Mouse (Mus musculus): ENCODE measurements around the gene Adam1b. TPM values are rescaled to one million over a fixed set of nuclear protein-coding genes. Genes with fewer than 3 reads are reported as not detected.
"Not testable (repeated sequence)": the region's sequence is repeated elsewhere in the genome, so short reads cannot be mapped to it uniquely, and the experiment has no call there.

Adam1b gene
- polyA plus RNA-seq, 1 experiment from 2014 or later = 0.13 TPM

GRCm38 (mm10) chr5:121534521-121534920, 31.3 kb upstream of the Adam1b start:
- WGBS = 93% methylated on average over 5 of the region's 5 CpGs

GRCm38 (mm10) chr5:121526961-121527360, 23.7 kb upstream of the Adam1b start:
- Histone ChIP-seq H3K9me3 (no peaks in the 10 kb centered on the region), H3K9ac (no peak overlapping the region), H3K36me3 (peaks cover 80% of the 10 kb centered on the region), H3K4me3 (no peak overlapping the region), H3K27me3 (no peaks in the 10 kb centered on the region), H3K4me1 (replicated peaks) (no peaks in the 10 kb centered on the region), H3K4me2 (no peak overlapping the region), H3K27ac (no peak overlapping the region)
- 84% methylated on average over 8 of the region's 8 CpGs for WGBS
- no peak for ATAC-seq (ENCODE audit: low FRiP score)

More at GRCm38 (mm10) chr5:121534521-121534920, 31.3 kb upstream of the Adam1b start:
- Histone ChIP-seq H3K4me2 (no peak overlapping the region), H3K4me1 (replicated peaks) (no peaks in the 10 kb centered on the region), H3K9me3 (no peaks in the 10 kb centered on the region), H3K27me3 (no peaks in the 10 kb centered on the region), H3K27ac (no peak overlapping the region), H3K4me3 (no peak overlapping the region), H3K36me3 (peaks cover 79% of the 10 kb centered on the region), H3K9ac (no peak overlapping the region)
- ATAC-seq (ENCODE audit: low FRiP score) = no peak

- H3K36me3 ChIP-seq = peaks cover 77% of the 10 kb centered on the region
- H3K9me3 ChIP-seq = no peaks in the 10 kb centered on the region
- no peak overlapping the region for H3K4me2 ChIP-seq
- 78% methylated on average over 7 of the region's 7 CpGs for WGBS
- no peaks in the 10 kb centered on the region for H3K27me3 ChIP-seq
- no peak overlapping the region for H3K4me3 ChIP-seq
- no peak overlapping the region for H3K9ac ChIP-seq
- H3K4me1 ChIP-seq (replicated peaks) = no peaks in the 10 kb centered on the region
- no peak for ATAC-seq (ENCODE audit: low FRiP score)
- H3K27ac ChIP-seq = no peak overlapping the region
Observed at GRCm38 (mm10) chr5:121526526-121526925, 23.3 kb upstream of the Adam1b start.

GRCm38 (mm10) chr5:121525774-121526450, 22.7 kb upstream of the Adam1b start:
- H3K4me3 ChIP-seq = no peak overlapping the region
- 90% methylated on average over 14 of the region's 14 CpGs for WGBS
- no peaks in the 10 kb centered on the region for H3K9me3 ChIP-seq
- H3K4me2 ChIP-seq = no peak overlapping the region
- H3K27ac ChIP-seq = no peak overlapping the region
- no peaks in the 10 kb centered on the region for H3K27me3 ChIP-seq
- H3K36me3 ChIP-seq = peaks cover 77% of the 10 kb centered on the region
- H3K9ac ChIP-seq = no peak overlapping the region
- ATAC-seq (ENCODE audit: low FRiP score) = no peak
- no peaks in the 10 kb centered on the region for H3K4me1 ChIP-seq (replicated peaks)

- H3K4me2 ChIP-seq; H3K9ac ChIP-seq; H3K27ac ChIP-seq; H3K9me3 ChIP-seq; H3K4me3 ChIP-seq; ATAC-seq (ENCODE audit: low FRiP score); H3K27me3 ChIP-seq; H3K4me1 ChIP-seq (replicated peaks): not testable (repeated sequence)
- 91% methylated on average over 10 of the region's 17 CpGs for WGBS
- peaks cover 55% of the 10 kb centered on the region for H3K36me3 ChIP-seq
Observed at GRCm38 (mm10) chr5:121519758-121520157, 16.5 kb upstream of the Adam1b start.

- no peaks in the 10 kb centered on the region for H3K4me1 ChIP-seq (replicated peaks)
- H3K4me3 ChIP-seq = no peak overlapping the region
- peaks cover 47% of the 10 kb centered on the region for H3K36me3 ChIP-seq
- H3K4me2 ChIP-seq = no peak overlapping the region
- no peak overlapping the region for H3K9ac ChIP-seq
- no peak for ATAC-seq (ENCODE audit: low FRiP score)
- H3K27me3 ChIP-seq = no peaks in the 10 kb centered on the region
- no peaks in the 10 kb centered on the region for H3K9me3 ChIP-seq
- no peak overlapping the region for H3K27ac ChIP-seq
- WGBS = 93% methylated on average over 9 of the region's 9 CpGs
Observed at GRCm38 (mm10) chr5:121518983-121519382, 15.7 kb upstream of the Adam1b start.

GRCm38 (mm10) chr5:121510009-121510408, 6.8 kb upstream of the Adam1b start:
- WGBS = 87% methylated on average over 7 of the region's 7 CpGs
- Histone ChIP-seq H3K27me3 (no peaks in the 10 kb centered on the region), H3K36me3 (no peaks in the 10 kb centered on the region)

GRCm38 (mm10) chr5:121506846-121507245, 3.6 kb upstream of the Adam1b start:
- Histone ChIP-seq H3K9me3 (no peaks in the 10 kb centered on the region), H3K4me1 (replicated peaks) (no peaks in the 10 kb centered on the region), H3K4me2 (no peak overlapping the region), H3K4me3 (no peak overlapping the region), H3K27me3 (no peaks in the 10 kb centered on the region), H3K9ac (no peak overlapping the region), H3K27ac (no peak overlapping the region), H3K36me3 (no peaks in the 10 kb centered on the region)
- ATAC-seq (ENCODE audit: low FRiP score) = no peak
- 100% methylated on average over 1 of the region's 1 CpGs for WGBS

More at GRCm38 (mm10) chr5:121510009-121510408, 6.8 kb upstream of the Adam1b start:
- no peaks in the 10 kb centered on the region for H3K9me3 ChIP-seq
- H3K4me2 ChIP-seq = no peak overlapping the region
- H3K27ac ChIP-seq = no peak overlapping the region
- no peak overlapping the region for H3K9ac ChIP-seq
- no peaks in the 10 kb centered on the region for H3K4me1 ChIP-seq (replicated peaks)
- ATAC-seq (ENCODE audit: low FRiP score) = no peak
- no peak overlapping the region for H3K4me3 ChIP-seq

- H3K4me3 ChIP-seq; H3K27ac ChIP-seq; H3K9me3 ChIP-seq; ATAC-seq (ENCODE audit: low FRiP score); H3K27me3 ChIP-seq; H3K4me2 ChIP-seq; H3K9ac ChIP-seq; H3K4me1 ChIP-seq (replicated peaks); H3K36me3 ChIP-seq: not testable (repeated sequence)
- WGBS = 79% methylated on average over 11 of the region's 17 CpGs
Observed at GRCm38 (mm10) chr5:121501424-121501996, 1.7 kb downstream of the Adam1b start.

GRCm38 (mm10) chr5:121500719-121501118, 2.5 kb downstream of the Adam1b start:
- H3K4me1 ChIP-seq (replicated peaks) = no peaks in the 10 kb centered on the region
- H3K4me3 ChIP-seq = no peak overlapping the region
- no peaks in the 10 kb centered on the region for H3K9me3 ChIP-seq
- no peak for ATAC-seq (ENCODE audit: low FRiP score)
- no peak overlapping the region for H3K4me2 ChIP-seq
- H3K27ac ChIP-seq = no peak overlapping the region
- no peak overlapping the region for H3K9ac ChIP-seq
- 75% methylated on average over 7 of the region's 7 CpGs for WGBS
- no peaks in the 10 kb centered on the region for H3K27me3 ChIP-seq
- no peaks in the 10 kb centered on the region for H3K36me3 ChIP-seq

GRCm38 (mm10) chr5:121493305-121493704, 9.9 kb downstream of the Adam1b start:
- H3K4me1 ChIP-seq (replicated peaks) = no peaks in the 10 kb centered on the region

GRCm38 (mm10) chr5:121484801-121485200, 18.4 kb downstream of the Adam1b start:
- WGBS = 85% methylated on average over 5 of the region's 5 CpGs
- no peak for ATAC-seq (ENCODE audit: low FRiP score)
- no peaks in the 10 kb centered on the region for H3K27me3 ChIP-seq

More at GRCm38 (mm10) chr5:121493305-121493704, 9.9 kb downstream of the Adam1b start:
- Histone ChIP-seq H3K4me2 (no peak overlapping the region), H3K27ac (no peak overlapping the region), H3K4me3 (no peak overlapping the region), H3K9ac (no peak overlapping the region), H3K9me3 (no peaks in the 10 kb centered on the region), H3K27me3 (no peaks in the 10 kb centered on the region), H3K36me3 (no peaks in the 10 kb centered on the region)
- 83% methylated on average over 8 of the region's 8 CpGs for WGBS
- no peak for ATAC-seq (ENCODE audit: low FRiP score)

GRCm38 (mm10) chr5:121477680-121478079, 25.6 kb downstream of the Adam1b start:
- Histone ChIP-seq H3K4me2 (no peak overlapping the region), H3K4me3 (no peak overlapping the region), H3K27me3 (no peaks in the 10 kb centered on the region), H3K36me3 (no peaks in the 10 kb centered on the region), H3K9me3 (no peaks in the 10 kb centered on the region), H3K9ac (no peak overlapping the region), H3K4me1 (replicated peaks) (no peaks in the 10 kb centered on the region), H3K27ac (no peak overlapping the region)
- no peak for ATAC-seq (ENCODE audit: low FRiP score)
- WGBS = 32% methylated on average over 3 of the region's 3 CpGs

More at GRCm38 (mm10) chr5:121484801-121485200, 18.4 kb downstream of the Adam1b start:
- Histone ChIP-seq H3K27ac (no peak overlapping the region), H3K4me3 (no peak overlapping the region), H3K9me3 (no peaks in the 10 kb centered on the region), H3K36me3 (no peaks in the 10 kb centered on the region), H3K4me1 (replicated peaks) (no peaks in the 10 kb centered on the region), H3K4me2 (no peak overlapping the region), H3K9ac (no peak overlapping the region)
